Mouse (Mus musculus) C2C12 (cell line): ENCODE results near the gene Elof1.

ENCODE experiments used
- CTCF ChIP-seq: IDR thresholded peaks from one replicate; pipeline ENCODE4 v1.5.1; 2011; ENCODE audit not compliant: control insufficient read depth, insufficient read depth, insufficient read length
- MYOG ChIP-seq: IDR thresholded peaks from one replicate; pipeline ENCODE4 v1.6.1; 2011; ENCODE audit not compliant: control insufficient read depth, insufficient read length; ENCODE audit errors: extremely low read depth
- USF1 ChIP-seq: IDR thresholded peaks from one replicate; pipeline ENCODE4 v1.6.1; 2011; ENCODE audit warnings: low read depth, mild to moderate bottlenecking, control low read depth, moderate library complexity

- TF ChIP-seq CTCF (no peak), MYOG (no peak), USF1 (no peak)
These were observed 4.6 kb upstream of the Elof1 start for GRCm38 (mm10) chr9:22121545-22121944.
